Mouse (Mus musculus) adrenal gland (tissue): ENCODE results near the gene Rimklb.
"Not testable (repeated sequence)": the region's sequence is repeated elsewhere in the genome, so short reads cannot be mapped to it uniquely, and the experiment has no call there.

Experiments used
- intact Hi-C: fragments of 180-260 bp; cut with DNase I; formaldehyde crosslinking; loops from one replicate; pipeline ENCODE4 v1.15.1; 2025
- long read RNA-seq, 2 experiments: library from polyadenylated mRNA; unstranded; transcript quantifications; one replicate each; pipeline ENCODE4 v2.0.0; 2020; ENCODE audit warnings: borderline replicate concordance in 1 of 2; ENCODE audit not compliant: insufficient replicate concordance in 1 of 2

The Rimklb gene
- long read RNA-seq, experiment 1 = 0 reads
- long read RNA-seq, experiment 2, partial matches to known transcripts = 0 of 1 reads
- long read RNA-seq, experiment 2, other reads (novel, unspliced or antisense) = 1 of 1 reads

GRCm38 (mm10) chr6:122498661-122499060, at the start of gene Rimklb:
Gene Rimklb, minus strand, starts transcription at chr6:122498761.
- intact Hi-C loops = loop anchor here (5.0 kb wide), 1 partner anchor 64 kb away; no protein-coding TSS in a partner anchor

GRCm38 (mm10) chr6:122545948-122546347, 47.4 kb upstream of the Rimklb start:
- intact Hi-C loops = no loop called here

GRCm38 (mm10) chr6:122545289-122545882, 46.8 kb upstream of the Rimklb start:
- intact Hi-C loops = no loop called here

GRCm38 (mm10) chr6:122544672-122545071, 46.1 kb upstream of the Rimklb start:
- intact Hi-C loops = no loop called here

GRCm38 (mm10) chr6:122543574-122543973, 45.0 kb upstream of the Rimklb start:
- intact Hi-C loops = no loop called here

- intact Hi-C loops = not testable (repeated sequence)
These were observed 43.9 kb upstream of the Rimklb start for GRCm38 (mm10) chr6:122542459-122542858.

- intact Hi-C loops = no loop called here
These were observed 41.0 kb upstream of the Rimklb start for GRCm38 (mm10) chr6:122539564-122539963.

- intact Hi-C loops = no loop called here
These were observed 35.5 kb upstream of the Rimklb start for GRCm38 (mm10) chr6:122534032-122534431.

- intact Hi-C loops = no loop called here
These were observed 34.3 kb upstream of the Rimklb start for GRCm38 (mm10) chr6:122532883-122533302.

GRCm38 (mm10) chr6:122531466-122532174, 33.1 kb upstream of the Rimklb start:
- intact Hi-C loops = no loop called here

- intact Hi-C loops = no loop called here
These were observed 29.6 kb upstream of the Rimklb start for GRCm38 (mm10) chr6:122528136-122528535.

GRCm38 (mm10) chr6:122527596-122527995, 29.0 kb upstream of the Rimklb start:
- intact Hi-C loops = no loop called here

- intact Hi-C loops = no loop called here
These were observed 24.7 kb upstream of the Rimklb start for GRCm38 (mm10) chr6:122523289-122523688.

- intact Hi-C loops = no loop called here
These were observed 24.0 kb upstream of the Rimklb start for GRCm38 (mm10) chr6:122522595-122522994.

- intact Hi-C loops = loop anchor here (2.0 kb wide), 1 partner anchor 117 kb away; no protein-coding TSS in a partner anchor
These were observed 20.8 kb upstream of the Rimklb start for GRCm38 (mm10) chr6:122519384-122519783.

- intact Hi-C loops = loop anchor here (2.0 kb wide), 1 partner anchor 115 kb away; no protein-coding TSS in a partner anchor
These were observed 19.1 kb upstream of the Rimklb start for GRCm38 (mm10) chr6:122517668-122518067.

GRCm38 (mm10) chr6:122515762-122516161, 17.2 kb upstream of the Rimklb start:
- intact Hi-C loops = not testable (repeated sequence)

GRCm38 (mm10) chr6:122514312-122514711, 15.8 kb upstream of the Rimklb start:
- intact Hi-C loops = no loop called here

- intact Hi-C loops = no loop called here
These were observed 14.6 kb upstream of the Rimklb start for GRCm38 (mm10) chr6:122512914-122513878.

- intact Hi-C loops = no loop called here
These were observed 9.9 kb upstream of the Rimklb start for GRCm38 (mm10) chr6:122508494-122508893.

- intact Hi-C loops = no loop called here
These were observed 7.0 kb upstream of the Rimklb start, which contains the start of gene Mfap5 for GRCm38 (mm10) chr6:122505545-122505944. Gene Mfap5, plus strand, starts transcription at chr6:122505845.
